Comparison of ENCODE assay signal across 20 mouse cellular contexts in genomic region chr11:61490944-61491520, GRCm38 (mm10). TPM values are rescaled to one million over a fixed set of nuclear protein-coding genes. Genes with fewer than 3 reads are reported as not detected.
DNase-seq lines count a peak whose midpoint lies in the region; ATAC-seq and TF ChIP-seq lines count a peak whose summit lies in the region.
"Had no signal": no experiment of that assay in that cellular context is flagged by ENCODE, and none has a peak within 500 bp of the region (broad histone marks: within the 10 kb centered on the region; RNA-seq: fewer than 3 reads in every experiment).

No protein-coding gene starts in this region.

- H3K4me3 ChIP-seq in forebrain, embryonic 13.5 days, result no peak overlapping the region
- H3K4me3 ChIP-seq in forebrain, embryonic 16.5 days (replicated peaks; ENCODE audit: low read length), result no peak overlapping the region
- H3K4me3 ChIP-seq in limb, embryonic 13.5 days, result 0 out of 2 replicates have a peak overlapping the region, but pooled peaks have one; percentile 3
- H3K4me3 ChIP-seq in limb, embryonic 10.5 days, result no peak overlapping the region
- H3K4me3 ChIP-seq in embryonic fibroblast, embryonic 13.5 days (ENCODE audit: insufficient read depth, low read length), result no peak overlapping the region
- H3K4me3 ChIP-seq: embryonic facial prominence, embryonic 15.5 days; heart, adult 2 months; heart, embryonic 12.5 days; hindbrain, embryonic 10.5 days; intestine, embryonic 15.5 days had no signal

- ATAC-seq in forebrain, embryonic 13.5 days, result no peak
- ATAC-seq in forebrain, embryonic 16.5 days, result no peak
- no peak for ATAC-seq in limb, embryonic 13.5 days (ENCODE audit: low FRiP score, low read depth)
- ATAC-seq: CD4-positive, CD25-positive, alpha-beta regulatory T cell, adult 4 months; forebrain, embryonic 14.5 days; intestine, embryonic 15.5 days had no signal

- no peak for TF ChIP-seq CTCF in embryonic fibroblast, embryonic 13.5 days (IDR thresholded peaks at IDR 0.05; ENCODE audit: borderline replicate concordance, insufficient read depth, low read length)

- no peak overlapping the region for H3K9ac ChIP-seq in forebrain, embryonic 13.5 days
- no peak overlapping the region for H3K9ac ChIP-seq in forebrain, embryonic 16.5 days (replicated peaks; ENCODE audit: low read depth, low read length)
- peak overlapping the region; percentile 25; the same call in 1 of the 2 replicates for H3K9ac ChIP-seq in limb, embryonic 13.5 days
- H3K9ac ChIP-seq: embryonic facial prominence, embryonic 15.5 days; heart, embryonic 12.5 days; intestine, embryonic 15.5 days had no signal

- 0 out of 2 replicates have a peak overlapping the region, but pooled peaks have one; percentile 19 for H3K27ac ChIP-seq in forebrain, embryonic 13.5 days
- H3K27ac ChIP-seq in forebrain, embryonic 16.5 days (ENCODE audit: low read length), result no peak overlapping the region
- H3K27ac ChIP-seq in limb, embryonic 13.5 days, result no peak overlapping the region
- no peak overlapping the region; the same call in 1 of the 2 replicates for H3K27ac ChIP-seq in limb, embryonic 10.5 days
- H3K27ac ChIP-seq in embryonic fibroblast, embryonic 13.5 days (ENCODE audit: insufficient read depth, low read length), result no peak overlapping the region
- H3K27ac ChIP-seq: embryonic facial prominence, embryonic 15.5 days; heart, adult 2 months; intestine, embryonic 15.5 days had no signal

- no peak overlapping the region for H3K4me2 ChIP-seq in forebrain, embryonic 13.5 days
- no peak overlapping the region for H3K4me2 ChIP-seq in forebrain, embryonic 16.5 days (ENCODE audit: low read length)
- H3K4me2 ChIP-seq in limb, embryonic 13.5 days (replicated peaks), result no peak overlapping the region
- H3K4me2 ChIP-seq: embryonic facial prominence, embryonic 15.5 days; heart, embryonic 12.5 days; intestine, embryonic 15.5 days had no signal

- H3K27me3 ChIP-seq in forebrain, embryonic 13.5 days, result no peaks in the 10 kb centered on the region
- H3K27me3 ChIP-seq in forebrain, embryonic 16.5 days (replicated peaks; ENCODE audit: control insufficient read depth, insufficient read depth, low read length), result no peaks in the 10 kb centered on the region
- no peaks in the 10 kb centered on the region for H3K27me3 ChIP-seq in limb, embryonic 13.5 days
- H3K27me3 ChIP-seq in limb, embryonic 10.5 days (ENCODE audit: low read depth, poor library complexity, severe bottlenecking), result no peaks in the 10 kb centered on the region
- H3K27me3 ChIP-seq: embryonic facial prominence, embryonic 15.5 days; heart, embryonic 12.5 days; intestine, embryonic 15.5 days had no signal

- DNase-seq in cerebellum, adult 11-12 months, result peak; percentile 57
- DNase-seq in cerebellum, postnatal 4 days (ENCODE audit: low spot score in 2 of 2), result no peak
- no peak for DNase-seq in limb, embryonic 10.5 days (ENCODE audit: low spot score)
- DNase-seq: adrenal gland, adult 8-10 months; B cell, adult 2 months; cerebellum, adult 2 months; gastrocnemius, postnatal 10 days; heart, adult 2 months; kidney, adult 2 months had no signal

- 91% methylated on average over 22 of the region's 22 CpGs for WGBS in forebrain, embryonic 13.5 days
- 88% methylated on average over 22 of the region's 22 CpGs for WGBS in forebrain, embryonic 16.5 days
- WGBS in limb, embryonic 13.5 days, result 92% methylated on average over 22 of the region's 22 CpGs
- WGBS in limb, embryonic 10.5 days, result 96% methylated on average over 22 of the region's 22 CpGs

- peak; percentile 2; the same call in 1 of the 2 replicates for TF ChIP-seq POLR2A in embryonic fibroblast, embryonic 13.5 days (IDR thresholded peaks at IDR 0.05; ENCODE audit: low read depth, low read length)

- peaks cover 56% of the 10 kb centered on the region for H3K36me3 ChIP-seq in forebrain, embryonic 13.5 days (ENCODE audit: poor library complexity, severe bottlenecking)
- peaks cover 34% of the 10 kb centered on the region for H3K36me3 ChIP-seq in forebrain, embryonic 16.5 days (ENCODE audit: control insufficient read depth, insufficient read depth)
- H3K36me3 ChIP-seq in limb, embryonic 13.5 days, result peaks cover 59% of the 10 kb centered on the region
- H3K36me3 ChIP-seq in limb, embryonic 10.5 days, result peaks cover 68% of the 10 kb centered on the region

- no peaks in the 10 kb centered on the region for H3K9me3 ChIP-seq in forebrain, embryonic 13.5 days (replicated peaks)
- no peaks in the 10 kb centered on the region for H3K9me3 ChIP-seq in forebrain, embryonic 16.5 days (ENCODE audit: control insufficient read depth, low read length)
- no peaks in the 10 kb centered on the region for H3K9me3 ChIP-seq in limb, embryonic 13.5 days
- no peaks in the 10 kb centered on the region for H3K9me3 ChIP-seq in limb, embryonic 10.5 days (replicated peaks)
- H3K9me3 ChIP-seq: embryonic facial prominence, embryonic 15.5 days; G1E; heart, embryonic 12.5 days; hindbrain, embryonic 10.5 days; intestine, embryonic 15.5 days had no signal

- H3K4me1 ChIP-seq in forebrain, embryonic 13.5 days, result peaks cover 74% of the 10 kb centered on the region
- peaks cover 56% of the 10 kb centered on the region for H3K4me1 ChIP-seq in forebrain, embryonic 16.5 days (replicated peaks; ENCODE audit: control insufficient read depth, insufficient read depth, low read length)
- peaks cover 68% of the 10 kb centered on the region for H3K4me1 ChIP-seq in limb, embryonic 13.5 days
- H3K4me1 ChIP-seq in limb, embryonic 10.5 days, result peaks cover 58% of the 10 kb centered on the region
- no peaks in the 10 kb centered on the region for H3K4me1 ChIP-seq in embryonic fibroblast, embryonic 13.5 days (ENCODE audit: control insufficient read depth, insufficient read depth, low read length)

RNA-seq across cellular contexts. Expression of gene Mapk7, which starts 3.2 kb away (rescaled TPM):
- polyA plus RNA-seq in forebrain, embryonic 13.5 days (2015; fragmentation: Nextera tagmentation; extraction: Ambion mirVana), result 91.2 and 96.8 TPM in 2 replicates
- polyA plus RNA-seq in forebrain, embryonic 16.5 days (2015; fragmentation: Nextera tagmentation; extraction: Ambion mirVana), result 111 and 118 TPM in 2 replicates
- 87.3 and 87.8 TPM in 2 replicates for polyA plus RNA-seq in limb, embryonic 13.5 days (2015; fragmentation: Nextera tagmentation; extraction: Ambion mirVana)
- 87.2 and 94.7 TPM in 2 replicates for polyA plus RNA-seq in limb, embryonic 10.5 days (2016; fragmentation: Nextera tagmentation; extraction: Ambion mirVana)
- 28.3 and 35.6 TPM in 2 replicates for polyA plus RNA-seq in embryonic fibroblast, embryonic 13.5 days (2011; ENCODE audit: insufficient read length, low read depth, missing spikeins)

RNA-seq across cellular contexts. Expression of gene Mfap4, which starts 5.8 kb away (rescaled TPM):
- polyA plus RNA-seq in forebrain, embryonic 13.5 days (2015; fragmentation: Nextera tagmentation; extraction: Ambion mirVana), result 56.9 and 57.1 TPM in 2 replicates
- 47.4 and 55.0 TPM in 2 replicates for polyA plus RNA-seq in forebrain, embryonic 16.5 days (2015; fragmentation: Nextera tagmentation; extraction: Ambion mirVana)
- polyA plus RNA-seq in limb, embryonic 13.5 days (2015; fragmentation: Nextera tagmentation; extraction: Ambion mirVana), result 319 TPM in 2 replicates
- 124 and 208 TPM in 2 replicates for polyA plus RNA-seq in limb, embryonic 10.5 days (2016; fragmentation: Nextera tagmentation; extraction: Ambion mirVana)
- polyA plus RNA-seq in embryonic fibroblast, embryonic 13.5 days (2011; ENCODE audit: insufficient read length, low read depth, missing spikeins), result 140 and 530 TPM in 2 replicates
- polyA plus RNA-seq: CD4-positive, CD25-positive, alpha-beta regulatory T cell, adult 4 months; G1E had no signal

RNA-seq across cellular contexts. Expression of gene B9d1, which starts 13.9 kb away (rescaled TPM):
- polyA plus RNA-seq in forebrain, embryonic 13.5 days (2015; fragmentation: Nextera tagmentation; extraction: Ambion mirVana), result 43.4 and 48.2 TPM in 2 replicates
- polyA plus RNA-seq in forebrain, embryonic 16.5 days (2015; fragmentation: Nextera tagmentation; extraction: Ambion mirVana), result 32.6 and 36.1 TPM in 2 replicates
- 31.9 and 32.6 TPM in 2 replicates for polyA plus RNA-seq in limb, embryonic 13.5 days (2015; fragmentation: Nextera tagmentation; extraction: Ambion mirVana)
- polyA plus RNA-seq in limb, embryonic 10.5 days (2016; fragmentation: Nextera tagmentation; extraction: Ambion mirVana), result 45.3 and 46.7 TPM in 2 replicates
- 18.4 and 23.8 TPM in 2 replicates for polyA plus RNA-seq in embryonic fibroblast, embryonic 13.5 days (2011; ENCODE audit: insufficient read length, low read depth, missing spikeins)

RNA-seq across cellular contexts. Expression of gene Rnf112, which starts 37.1 kb away (rescaled TPM):
- 10.1 and 12.2 TPM in 2 replicates for polyA plus RNA-seq in forebrain, embryonic 13.5 days (2015; fragmentation: Nextera tagmentation; extraction: Ambion mirVana)
- polyA plus RNA-seq in forebrain, embryonic 16.5 days (2015; fragmentation: Nextera tagmentation; extraction: Ambion mirVana), result 22.6 and 35.7 TPM in 2 replicates
- polyA plus RNA-seq in limb, embryonic 13.5 days (2015; fragmentation: Nextera tagmentation; extraction: Ambion mirVana), result 0.60 and 0.61 TPM in 2 replicates
- polyA plus RNA-seq in limb, embryonic 10.5 days (2016; fragmentation: Nextera tagmentation; extraction: Ambion mirVana), result 0.10 and 0.23 TPM in 2 replicates
- 0.70 TPM in 1 of 2 replicates, not detected in the other for polyA plus RNA-seq in embryonic fibroblast, embryonic 13.5 days (2011; ENCODE audit: insufficient read length, low read depth, missing spikeins)
- polyA plus RNA-seq: CD4-positive, CD25-positive, alpha-beta regulatory T cell, adult 4 months; G1E had no signal
